Mouse (Mus musculus) cortical plate, adult 2 months (tissue): ENCODE results near the gene Olfr1025-ps1. TPM values are rescaled to one million over a fixed set of nuclear protein-coding genes. Genes with fewer than 3 reads are reported as not detected.

Experiments used
- H3K27ac ChIP-seq: fragments of 200-500 bp; 2 replicates; pipeline ENCODE4 v1.5.1; 2012; ENCODE audit warnings: low read length, control low read depth, inconsistent platforms; ENCODE audit not compliant: insufficient read depth
- H3K4me1 ChIP-seq: fragments of 200-500 bp; 2 replicates; pipeline ENCODE4 v1.6.1; 2011; ENCODE audit warnings: low read length; ENCODE audit not compliant: control insufficient read depth, insufficient read depth
- H3K4me3 ChIP-seq: fragments of 200-500 bp; 2 replicates; pipeline ENCODE4 v1.5.1; 2011; ENCODE audit warnings: mild to moderate bottlenecking, low read length, control low read depth; ENCODE audit not compliant: insufficient read depth
- CTCF ChIP-seq: fragments of 200-500 bp; IDR thresholded peaks from 2 replicates; pipeline ENCODE4 v1.5.1; 2011; ENCODE audit warnings: mild to moderate bottlenecking, control low read depth, low read length; ENCODE audit not compliant: insufficient read depth; ENCODE audit errors: extremely low read depth
- POLR2A ChIP-seq: fragments of 200-500 bp; IDR thresholded peaks from 2 replicates; pipeline ENCODE4 v1.6.1; 2011; ENCODE audit warnings: mild to moderate bottlenecking, low read length, control low read depth; ENCODE audit not compliant: insufficient read depth; ENCODE audit errors: extremely low read depth
- polyA plus RNA-seq: library from polyadenylated mRNA; depleted of rRNA; stranded (reverse); fragments of >200 nt; gene quantifications from 2 replicates; pipeline ENCODE4 v1.2.3, GENCODE M21; 2012; rRNA removed

The Olfr1025-ps1 gene
- polyA plus RNA-seq, result not detected in 2 replicates

GRCm38 (mm10) chr2:85914893-85915292, at the start of gene Olfr1025-ps1:
TSS of gene Olfr1025-ps1 (plus strand) at chr2:85915193.
- Histone ChIP-seq H3K4me3 (no peak within 1 kb of the TSS), H3K27ac (no peak within 1 kb of the TSS), H3K4me1 (no peaks in the 10 kb centered on the region)
- TF ChIP-seq POLR2A (no peak), CTCF (no peak)

GRCm38 (mm10) chr2:85868294-85868693, 46.7 kb upstream of the Olfr1025-ps1 start, which contains the start of gene Olfr1022:
TSS of gene Olfr1022 (plus strand) at chr2:85868594.
- H3K4me1 ChIP-seq, result no peaks in the 10 kb centered on the region
- TF ChIP-seq CTCF (no peak), POLR2A (no peak)
- H3K4me3 ChIP-seq, result no peak within 1 kb of the TSS
- no peak within 1 kb of the TSS for H3K27ac ChIP-seq

GRCm38 (mm10) chr2:85885340-85885739, 29.7 kb upstream of the Olfr1025-ps1 start, which contains the start of gene Olfr1023:
TSS of gene Olfr1023 (plus strand) at chr2:85885640.
- H3K27ac ChIP-seq, result no peak within 1 kb of the TSS
- TF ChIP-seq POLR2A (no peak), CTCF (no peak)
- H3K4me3 ChIP-seq, result no peak within 1 kb of the TSS
- no peaks in the 10 kb centered on the region for H3K4me1 ChIP-seq

GRCm38 (mm10) chr2:85904952-85905351, 10.0 kb upstream of the Olfr1025-ps1 start, which contains the start of gene Olfr1024:
TSS of gene Olfr1024 (minus strand) at chr2:85905052.
- no peak within 1 kb of the TSS for H3K27ac ChIP-seq
- H3K4me3 ChIP-seq, result no peak within 1 kb of the TSS
- no peaks in the 10 kb centered on the region for H3K4me1 ChIP-seq
- TF ChIP-seq CTCF, result no peak
- TF ChIP-seq POLR2A, result no peak

- TF ChIP-seq CTCF (no peak), POLR2A (no peak)
- H3K4me1 ChIP-seq, result no peaks in the 10 kb centered on the region
These were observed 1.8 kb upstream of the Olfr1025-ps1 start for GRCm38 (mm10) chr2:85913197-85913596.

GRCm38 (mm10) chr2:85921258-85921657, 6.3 kb downstream of the Olfr1025-ps1 start, which contains the start of gene Olfr1026:
TSS of gene Olfr1026 (plus strand) at chr2:85921558.
- H3K27ac ChIP-seq, result no peak within 1 kb of the TSS
- no peak for TF ChIP-seq CTCF
- TF ChIP-seq POLR2A, result no peak
- no peak within 1 kb of the TSS for H3K4me3 ChIP-seq
- H3K4me1 ChIP-seq, result no peaks in the 10 kb centered on the region

More at GRCm38 (mm10) chr2:85913197-85913596, 1.8 kb upstream of the Olfr1025-ps1 start:
- Histone ChIP-seq H3K4me3 (no peak overlapping the region), H3K27ac (no peak overlapping the region)

- Histone ChIP-seq H3K4me3 (no peak within 1 kb of the TSS), H3K27ac (no peak within 1 kb of the TSS), H3K4me1 (no peaks in the 10 kb centered on the region)
- no peak for TF ChIP-seq CTCF
- no peak for TF ChIP-seq POLR2A
These were observed 35.1 kb downstream of the Olfr1025-ps1 start, which contains the start of gene Olfr1028 for GRCm38 (mm10) chr2:85950137-85950536. TSS of gene Olfr1028 (plus strand) at chr2:85950437.

Other genes with a start within 250 kb of the Olfr1025-ps1 start
- not detected in 2 replicates for gene Olfr1006, start 236.4 kb upstream of the Olfr1025-ps1 start, polyA plus RNA-seq
- not detected in 2 replicates for gene Olfr1008, start 225.8 kb upstream of the Olfr1025-ps1 start, polyA plus RNA-seq
- gene Olfr1009, start 199.8 kb upstream of the Olfr1025-ps1 start, polyA plus RNA-seq, result not detected in 2 replicates
- not detected in 2 replicates for gene Olfr1012, start 152.4 kb upstream of the Olfr1025-ps1 start, polyA plus RNA-seq
- not detected in 2 replicates for gene Olfr1013, start 148.1 kb upstream of the Olfr1025-ps1 start, polyA plus RNA-seq
- gene Olfr1014, start 142.5 kb upstream of the Olfr1025-ps1 start, polyA plus RNA-seq, result not detected in 2 replicates
- gene Olfr1015, start 133.2 kb upstream of the Olfr1025-ps1 start, polyA plus RNA-seq, result not detected in 2 replicates
- gene Olfr1016, start 112.6 kb upstream of the Olfr1025-ps1 start, polyA plus RNA-seq, result not detected in 2 replicates
- gene Olfr1018, start 96.7 kb upstream of the Olfr1025-ps1 start, polyA plus RNA-seq, result not detected in 2 replicates
- not detected in 2 replicates for gene Olfr1019, start 69.7 kb upstream of the Olfr1025-ps1 start, polyA plus RNA-seq
- not detected in 2 replicates for gene Olfr1020, start 68.2 kb upstream of the Olfr1025-ps1 start, polyA plus RNA-seq
- not detected in 2 replicates for gene Olfr1022, start 46.6 kb upstream of the Olfr1025-ps1 start, polyA plus RNA-seq
- gene Olfr1023, start 29.6 kb upstream of the Olfr1025-ps1 start, polyA plus RNA-seq, result not detected in 2 replicates
- not detected in 2 replicates for gene Olfr1024, start 10.1 kb upstream of the Olfr1025-ps1 start, polyA plus RNA-seq
- not detected in 2 replicates for gene Olfr1026, start 6.4 kb downstream of the Olfr1025-ps1 start, polyA plus RNA-seq
- gene Olfr1028, start 35.2 kb downstream of the Olfr1025-ps1 start, polyA plus RNA-seq, result not detected in 2 replicates
- 0.06 TPM in 1 of 2 replicates, not detected in the other for gene Olfr1029, start 58.7 kb downstream of the Olfr1025-ps1 start, polyA plus RNA-seq
- not detected in 2 replicates for gene Olfr1030, start 64.1 kb downstream of the Olfr1025-ps1 start, polyA plus RNA-seq
- gene Olfr1031, start 75.1 kb downstream of the Olfr1025-ps1 start, polyA plus RNA-seq, result not detected in 2 replicates
- gene Olfr1032, start 90.3 kb downstream of the Olfr1025-ps1 start, polyA plus RNA-seq, result not detected in 2 replicates
- 0.13 and 0.17 TPM in 2 replicates for gene Olfr1033, start 105.4 kb downstream of the Olfr1025-ps1 start, polyA plus RNA-seq
- 0.02 TPM in 1 of 2 replicates, not detected in the other for gene Olfr1034, start 130.7 kb downstream of the Olfr1025-ps1 start, polyA plus RNA-seq
- gene Olfr1036, start 158.8 kb downstream of the Olfr1025-ps1 start, polyA plus RNA-seq, result not detected in 2 replicates
- gene Olfr1037, start 172.2 kb downstream of the Olfr1025-ps1 start, polyA plus RNA-seq, result not detected in 2 replicates
- gene Olfr1039, start 220.7 kb downstream of the Olfr1025-ps1 start, polyA plus RNA-seq, result not detected in 2 replicates
- gene Olfr1040, start 231.5 kb downstream of the Olfr1025-ps1 start, polyA plus RNA-seq, result not detected in 2 replicates
- not detected in 2 replicates for gene Olfr1042, start 246.6 kb downstream of the Olfr1025-ps1 start, polyA plus RNA-seq